Mouse (Mus musculus): ENCODE measurements around the gene Rbp1.

Rbp1 gene

GRCm38 (mm10) chr9:98492212-98492611 is 69.5 kb downstream of the Rbp1 start:
- no peak for DNase-seq (ENCODE audit: inconsistent ontology term)

GRCm38 (mm10) chr9:98492821-98493220 is 70.1 kb downstream of the Rbp1 start:
- DNase-seq (ENCODE audit: inconsistent ontology term), result no peak
